Mouse (Mus musculus): ENCODE data around the gene Gab3. TPM values are rescaled to one million over a fixed set of nuclear protein-coding genes. Genes with fewer than 3 reads are reported as not detected.

Gab3 gene
- total RNA-seq, 1 experiment = 0.31 TPM

GRCm38 (mm10) chrX:75096163-75096770 lies 11.0 kb upstream of the Gab3 start:
- Histone ChIP-seq H3K4me1 (ENCODE audit: control insufficient read depth in 2 of 2, insufficient read depth in 2 of 2, low read length in 2 of 2, poor library complexity in 1 of 2) (no peaks in the 10 kb centered on the region), H3K9me3 (ENCODE audit: control insufficient read depth, insufficient read depth, low read depth, low read length) (no peaks in the 10 kb centered on the region), H3K9ac (ENCODE audit: insufficient read depth, low read depth, low read length, poor library complexity, severe bottlenecking) (peak overlapping the region; percentile 100), H3K4me3 (ENCODE audit: insufficient read depth in 1 of 2, low read depth in 1 of 2, low read length in 2 of 2, poor library complexity in 1 of 2, severe bottlenecking in 1 of 2) (peak overlapping the region; percentile 83 to 99), H3K36me3 (ENCODE audit: control insufficient read depth, insufficient read depth, low read length, poor library complexity, severe bottlenecking) (peaks cover 13% of the 10 kb centered on the region), H3K27ac (ENCODE audit: insufficient read depth, low read depth, low read length, poor library complexity, severe bottlenecking) (peak overlapping the region; percentile 88)
- DNase-seq (ENCODE audit: low read depth, low spot score) = no peak
- no peak for TF ChIP-seq HCFC1 (IDR thresholded peaks at IDR 0.05; ENCODE audit: borderline replicate concordance, insufficient read depth, low read length)
- no peak for TF ChIP-seq ZC3H11A (IDR thresholded peaks at IDR 0.05; ENCODE audit: borderline replicate concordance, low read depth, low read length)
- TF ChIP-seq ZNF384 (IDR thresholded peaks at IDR 0.05; ENCODE audit: low read depth, low read length) = no peak
- no peak for TF ChIP-seq MAFK (IDR thresholded peaks at IDR 0.05; ENCODE audit: insufficient read depth, low read depth, low read length)
- TF ChIP-seq CHD2 (IDR thresholded peaks at IDR 0.05; ENCODE audit: low read depth, low read length) = no peak
- in situ Hi-C loops (cut with MboI; ENCODE audit: low sequenced_read_pairs in 2 of 2, unreplicated experiment in 2 of 2) = no loop called here

- TF ChIP-seq HCFC1 (IDR thresholded peaks at IDR 0.05; ENCODE audit: borderline replicate concordance, insufficient read depth, low read length) (no peak), ZNF384 (IDR thresholded peaks at IDR 0.05; ENCODE audit: low read depth, low read length) (no peak), CHD2 (IDR thresholded peaks at IDR 0.05; ENCODE audit: low read depth, low read length) (no peak), MAFK (IDR thresholded peaks at IDR 0.05; ENCODE audit: insufficient read depth, low read depth, low read length) (no peak), ZC3H11A (IDR thresholded peaks at IDR 0.05; ENCODE audit: borderline replicate concordance, low read depth, low read length) (no peak)
- Histone ChIP-seq H3K27ac (ENCODE audit: insufficient read depth, low read depth, low read length, poor library complexity, severe bottlenecking) (peak within 1 kb of the TSS; percentile 88), H3K4me3 (ENCODE audit: insufficient read depth in 1 of 2, low read depth in 1 of 2, low read length in 2 of 2, poor library complexity in 1 of 2, severe bottlenecking in 1 of 2) (peak within 1 kb of the TSS; percentile 83 to 99), H3K36me3 (ENCODE audit: control insufficient read depth, insufficient read depth, low read length, poor library complexity, severe bottlenecking) (peaks cover 10% of the 10 kb centered on the region), H3K4me1 (ENCODE audit: control insufficient read depth in 2 of 2, insufficient read depth in 2 of 2, low read length in 2 of 2, poor library complexity in 1 of 2) (no peaks in the 10 kb centered on the region), H3K9ac (ENCODE audit: insufficient read depth, low read depth, low read length, poor library complexity, severe bottlenecking) (peak within 1 kb of the TSS; percentile 100), H3K9me3 (ENCODE audit: control insufficient read depth, insufficient read depth, low read depth, low read length) (no peaks in the 10 kb centered on the region)
- in situ Hi-C loops (cut with MboI; ENCODE audit: low sequenced_read_pairs in 2 of 2, unreplicated experiment in 2 of 2) = no loop called here
- DNase-seq (ENCODE audit: low read depth, low spot score) = peak; percentile 81
Measured at GRCm38 (mm10) chrX:75095369-75096162, 10.3 kb upstream of the Gab3 start, which contains the start of gene Dkc1. Gene Dkc1 (plus strand): TSS chrX:75095854.

GRCm38 (mm10) chrX:75085654-75086053 lies 396 bp upstream of the Gab3 start:
- H3K36me3 ChIP-seq (ENCODE audit: control insufficient read depth, insufficient read depth, low read length, poor library complexity, severe bottlenecking) = no peaks in the 10 kb centered on the region
- H3K27ac ChIP-seq (ENCODE audit: insufficient read depth, low read depth, low read length, poor library complexity, severe bottlenecking) = no peak overlapping the region
- TF ChIP-seq HCFC1 (IDR thresholded peaks at IDR 0.05; ENCODE audit: borderline replicate concordance, insufficient read depth, low read length) (no peak), MAFK (IDR thresholded peaks at IDR 0.05; ENCODE audit: insufficient read depth, low read depth, low read length) (no peak), ZNF384 (IDR thresholded peaks at IDR 0.05; ENCODE audit: low read depth, low read length) (no peak), CHD2 (IDR thresholded peaks at IDR 0.05; ENCODE audit: low read depth, low read length) (no peak), ZC3H11A (IDR thresholded peaks at IDR 0.05; ENCODE audit: borderline replicate concordance, low read depth, low read length) (no peak)
- 0 out of 4 replicates have a peak, but pooled peaks cover 0 to 1% of the 10 kb centered on the region in 2 experiments for H3K4me1 ChIP-seq (ENCODE audit: control insufficient read depth in 2 of 2, insufficient read depth in 2 of 2, low read length in 2 of 2, poor library complexity in 1 of 2)
- DNase-seq (ENCODE audit: low read depth, low spot score) = no peak
- no peak overlapping the region for H3K9ac ChIP-seq (ENCODE audit: insufficient read depth, low read depth, low read length, poor library complexity, severe bottlenecking)
- in situ Hi-C loops (cut with MboI; ENCODE audit: low sequenced_read_pairs in 2 of 2, unreplicated experiment in 2 of 2) = no loop called here
- H3K4me3 ChIP-seq (ENCODE audit: insufficient read depth in 1 of 2, low read depth in 1 of 2, low read length in 2 of 2, poor library complexity in 1 of 2, severe bottlenecking in 1 of 2) = no peak overlapping the region
- H3K9me3 ChIP-seq (ENCODE audit: control insufficient read depth, insufficient read depth, low read depth, low read length) = no peaks in the 10 kb centered on the region

GRCm38 (mm10) chrX:75083982-75084773 lies 1.1 kb downstream of the Gab3 start:
- in situ Hi-C loops (cut with MboI; ENCODE audit: low sequenced_read_pairs in 2 of 2, unreplicated experiment in 2 of 2) = no loop called here
- no peak for DNase-seq (ENCODE audit: low read depth, low spot score)
- Histone ChIP-seq H3K36me3 (ENCODE audit: control insufficient read depth, insufficient read depth, low read length, poor library complexity, severe bottlenecking) (no peaks in the 10 kb centered on the region), H3K4me3 (ENCODE audit: insufficient read depth in 1 of 2, low read depth in 1 of 2, low read length in 2 of 2, poor library complexity in 1 of 2, severe bottlenecking in 1 of 2) (peak overlapping the region; percentile 58 to 65; a peak in 3 of 4 replicates), H3K9ac (ENCODE audit: insufficient read depth, low read depth, low read length, poor library complexity, severe bottlenecking) (0 out of 2 replicates have a peak overlapping the region, but pooled peaks have one; percentile 2), H3K4me1 (ENCODE audit: control insufficient read depth in 2 of 2, insufficient read depth in 2 of 2, low read length in 2 of 2, poor library complexity in 1 of 2) (0 out of 4 replicates have a peak, but pooled peaks cover 0 to 1% of the 10 kb centered on the region in 2 experiments), H3K9me3 (ENCODE audit: control insufficient read depth, insufficient read depth, low read depth, low read length) (no peaks in the 10 kb centered on the region), H3K27ac (ENCODE audit: insufficient read depth, low read depth, low read length, poor library complexity, severe bottlenecking) (no peak overlapping the region)
- TF ChIP-seq ZC3H11A (IDR thresholded peaks at IDR 0.05; ENCODE audit: borderline replicate concordance, low read depth, low read length) (no peak), HCFC1 (IDR thresholded peaks at IDR 0.05; ENCODE audit: borderline replicate concordance, insufficient read depth, low read length) (no peak), CHD2 (IDR thresholded peaks at IDR 0.05; ENCODE audit: low read depth, low read length) (no peak), MAFK (IDR thresholded peaks at IDR 0.05; ENCODE audit: insufficient read depth, low read depth, low read length) (no peak), ZNF384 (IDR thresholded peaks at IDR 0.05; ENCODE audit: low read depth, low read length) (no peak)

All from ES-E14 (cell line).